Mouse (Mus musculus) neural tube, embryonic 15.5 days (tissue): ENCODE measurements around the gene 1700125H20Rik. TPM values are rescaled to one million over a fixed set of nuclear protein-coding genes. Genes with fewer than 3 reads are reported as not detected.

ENCODE experiments used
- ATAC-seq: fragments of 200-750 bp; cut with Nextera tagmentation; 2 replicates; pipeline ENCODE4 v1.8.0; 2017; ENCODE audit warnings: mild to moderate bottlenecking, moderate TSS enrichment, moderate library complexity; ENCODE audit not compliant: low FRiP score
- H3K27ac ChIP-seq: fragments of 300-500 bp; sonication (generic); replicated peaks from 2 replicates; pipeline ENCODE4 v1.5.1; 2015; ENCODE audit warnings: mild to moderate bottlenecking, inconsistent platforms
- H3K27me3 ChIP-seq: fragments of 300-500 bp; sonication (generic); replicated peaks from 2 replicates; pipeline ENCODE4 v1.6.1; 2015; ENCODE audit warnings: inconsistent platforms
- H3K36me3 ChIP-seq: fragments of 300-500 bp; sonication (generic); 2 replicates; pipeline ENCODE4 v1.6.1; 2015; ENCODE audit warnings: inconsistent platforms
- H3K4me1 ChIP-seq: fragments of 300-500 bp; sonication (generic); 2 replicates; pipeline ENCODE4 v1.6.1; 2015; ENCODE audit warnings: inconsistent platforms
- H3K4me2 ChIP-seq: fragments of 300-500 bp; sonication (generic); 2 replicates; pipeline ENCODE4 v1.6.1; 2015; ENCODE audit warnings: inconsistent platforms, mild to moderate bottlenecking, moderate library complexity
- H3K4me3 ChIP-seq: fragments of 300-500 bp; sonication (generic); replicated peaks from 2 replicates; pipeline ENCODE4 v1.5.1; 2015; ENCODE audit warnings: mild to moderate bottlenecking, inconsistent platforms
- H3K9ac ChIP-seq: fragments of 300-500 bp; sonication (generic); replicated peaks from 2 replicates; pipeline ENCODE4 v1.6.1; 2015; ENCODE audit warnings: mild to moderate bottlenecking, inconsistent platforms
- H3K9me3 ChIP-seq: fragments of 300-500 bp; sonication (generic); replicated peaks from 2 replicates; pipeline ENCODE4 v1.6.1; 2016; ENCODE audit warnings: inconsistent platforms
- WGBS: fragments of 180-500 bp; shearing (Covaris S2); methylation state at CpG from one replicate; pipeline ENCODE4 v1.1.7; 2015; ENCODE audit warnings: mixed read lengths; 5-methylcytosine and 5-hydroxymethylcytosine counted together
- polyA plus RNA-seq: library from polyadenylated mRNA; unstranded; fragments of >200 nt; fragmentation: Nextera tagmentation; extraction: Ambion mirVana; gene quantifications from 2 replicates; pipeline ENCODE4 v1.2.1, GENCODE M21; 2015

The 1700125H20Rik gene
- polyA plus RNA-seq, 1 experiment from 2014 or later: 0.47 TPM

- Histone ChIP-seq H3K4me1 (no peaks in the 10 kb centered on the region), H3K36me3 (peaks cover 57% of the 10 kb centered on the region), H3K27ac (no peak overlapping the region), H3K4me3 (no peak overlapping the region), H3K27me3 (no peaks in the 10 kb centered on the region), H3K9me3 (no peaks in the 10 kb centered on the region), H3K9ac (no peak overlapping the region), H3K4me2 (no peak overlapping the region)
- ATAC-seq: no peak
- WGBS: 95% methylated on average over 12 of the region's 12 CpGs
Observed at GRCm38 (mm10) chr11:85190741-85191140, 20.5 kb downstream of the 1700125H20Rik start.

- WGBS: 96% methylated on average over 11 of the region's 11 CpGs
- peaks cover 79% of the 10 kb centered on the region for H3K36me3 ChIP-seq
Observed at GRCm38 (mm10) chr11:85194206-85194605, 24.0 kb downstream of the 1700125H20Rik start.

GRCm38 (mm10) chr11:85196046-85196445 is 25.8 kb downstream of the 1700125H20Rik start:
- H3K27ac ChIP-seq: no peak overlapping the region
- H3K4me1 ChIP-seq: no peaks in the 10 kb centered on the region
- peaks cover 79% of the 10 kb centered on the region for H3K36me3 ChIP-seq
- 91% methylated on average over 9 of the region's 9 CpGs for WGBS
- H3K4me3 ChIP-seq: no peak overlapping the region
- H3K27me3 ChIP-seq: no peaks in the 10 kb centered on the region
- no peak overlapping the region for H3K9ac ChIP-seq
- ATAC-seq: no peak
- no peaks in the 10 kb centered on the region for H3K9me3 ChIP-seq
- H3K4me2 ChIP-seq: no peak overlapping the region

More at GRCm38 (mm10) chr11:85194206-85194605, 24.0 kb downstream of the 1700125H20Rik start:
- Histone ChIP-seq H3K27me3 (no peaks in the 10 kb centered on the region), H3K4me2 (no peak overlapping the region), H3K4me3 (no peak overlapping the region), H3K27ac (no peak overlapping the region), H3K4me1 (no peaks in the 10 kb centered on the region), H3K9ac (no peak overlapping the region), H3K9me3 (no peaks in the 10 kb centered on the region)
- ATAC-seq: no peak

- WGBS: 76% methylated on average over 2 of the region's 2 CpGs
- Histone ChIP-seq H3K4me1 (no peaks in the 10 kb centered on the region), H3K36me3 (peaks cover 72% of the 10 kb centered on the region)
Observed at GRCm38 (mm10) chr11:85198906-85199305, 28.7 kb downstream of the 1700125H20Rik start.

GRCm38 (mm10) chr11:85206231-85206630 is 36.0 kb downstream of the 1700125H20Rik start:
- H3K36me3 ChIP-seq: peaks cover 57% of the 10 kb centered on the region
- no peaks in the 10 kb centered on the region for H3K9me3 ChIP-seq
- H3K27ac ChIP-seq: no peak overlapping the region
- no peak overlapping the region for H3K4me3 ChIP-seq
- no peak overlapping the region for H3K4me2 ChIP-seq
- H3K9ac ChIP-seq: no peak overlapping the region
- ATAC-seq: no peak
- no peaks in the 10 kb centered on the region for H3K4me1 ChIP-seq
- H3K27me3 ChIP-seq: no peaks in the 10 kb centered on the region

More at GRCm38 (mm10) chr11:85198906-85199305, 28.7 kb downstream of the 1700125H20Rik start:
- no peak for ATAC-seq
- no peak overlapping the region for H3K9ac ChIP-seq
- no peak overlapping the region for H3K4me2 ChIP-seq
- no peaks in the 10 kb centered on the region for H3K9me3 ChIP-seq
- H3K27ac ChIP-seq: no peak overlapping the region
- no peak overlapping the region for H3K4me3 ChIP-seq
- no peaks in the 10 kb centered on the region for H3K27me3 ChIP-seq

- H3K9ac ChIP-seq: no peak overlapping the region
- WGBS: 88% methylated on average over 2 of the region's 2 CpGs
- no peaks in the 10 kb centered on the region for H3K27me3 ChIP-seq
- H3K4me1 ChIP-seq: no peaks in the 10 kb centered on the region
- no peaks in the 10 kb centered on the region for H3K9me3 ChIP-seq
- no peak for ATAC-seq
- no peak overlapping the region for H3K4me3 ChIP-seq
- peaks cover 75% of the 10 kb centered on the region for H3K36me3 ChIP-seq
- H3K27ac ChIP-seq: no peak overlapping the region
- H3K4me2 ChIP-seq: no peak overlapping the region
Observed at GRCm38 (mm10) chr11:85211151-85211550, 40.9 kb downstream of the 1700125H20Rik start.

GRCm38 (mm10) chr11:85213215-85213614 is 43.0 kb downstream of the 1700125H20Rik start:
- Histone ChIP-seq H3K4me3 (no peak overlapping the region), H3K27ac (no peak overlapping the region), H3K36me3 (peaks cover 63% of the 10 kb centered on the region), H3K4me1 (no peaks in the 10 kb centered on the region), H3K27me3 (no peaks in the 10 kb centered on the region), H3K4me2 (no peak overlapping the region), H3K9me3 (no peaks in the 10 kb centered on the region), H3K9ac (no peak overlapping the region)
- whole genome bisulfite sequencing: 98% methylated on average over 2 of the region's 2 CpGs
- ATAC-seq: no peak

DNA sequence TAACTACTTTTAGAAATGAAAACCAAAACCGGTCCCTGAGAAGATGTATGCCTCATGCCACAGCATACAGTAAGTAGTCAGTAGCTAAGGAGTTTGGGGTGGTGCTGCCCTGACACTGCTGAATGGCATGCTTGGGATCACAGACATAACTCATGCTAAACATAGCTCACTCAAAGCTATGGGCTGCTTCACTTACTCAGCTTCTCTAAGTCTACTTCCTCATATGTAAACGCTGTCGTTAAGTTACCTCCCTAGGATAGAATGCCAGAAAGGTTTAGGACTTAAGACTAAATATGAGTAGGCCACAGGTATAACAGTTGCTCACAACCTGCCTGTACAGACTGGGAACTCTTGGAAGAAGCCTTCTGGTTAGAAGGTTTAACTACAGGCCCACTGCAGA is 44.5 kb downstream of the 1700125H20Rik start:
- H3K27me3 ChIP-seq: no peaks in the 10 kb centered on the region
- H3K4me1 ChIP-seq: no peaks in the 10 kb centered on the region
- H3K9me3 ChIP-seq: no peaks in the 10 kb centered on the region
- no peak overlapping the region for H3K9ac ChIP-seq
- H3K4me2 ChIP-seq: no peak overlapping the region
- H3K4me3 ChIP-seq: no peak overlapping the region
- ATAC-seq: no peak
- no peak overlapping the region for H3K27ac ChIP-seq
- 93% methylated on average over 3 of the region's 3 CpGs for WGBS
- peaks cover 52% of the 10 kb centered on the region for H3K36me3 ChIP-seq

DNA sequence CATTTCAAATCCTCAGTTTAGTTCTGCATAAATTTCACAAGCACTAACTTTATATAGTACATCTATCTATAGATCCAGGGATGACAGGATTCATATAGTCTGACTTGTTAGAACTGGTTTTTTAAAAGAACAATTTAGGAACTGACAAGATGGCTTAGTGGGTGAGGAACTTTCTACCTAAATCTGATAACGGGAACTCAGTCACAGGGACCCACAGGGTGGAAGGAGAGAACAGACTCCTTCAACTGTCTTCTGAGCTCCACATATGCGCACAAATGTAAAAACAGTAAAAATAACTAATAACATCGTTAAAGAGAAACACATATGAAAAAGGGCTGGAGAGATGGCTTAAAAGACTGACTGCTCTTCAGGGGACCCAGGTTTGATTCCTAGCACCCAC is 48.8 kb downstream of the 1700125H20Rik start:
- H3K27me3 ChIP-seq: no peaks in the 10 kb centered on the region
- no peak overlapping the region for H3K27ac ChIP-seq
- H3K9me3 ChIP-seq: no peaks in the 10 kb centered on the region
- ATAC-seq: no peak
- no peak overlapping the region for H3K9ac ChIP-seq
- H3K4me2 ChIP-seq: no peak overlapping the region
- H3K36me3 ChIP-seq: peaks cover 18% of the 10 kb centered on the region
- no peak overlapping the region for H3K4me3 ChIP-seq
- WGBS: 91% methylated on average over 3 of the region's 3 CpGs
- no peaks in the 10 kb centered on the region for H3K4me1 ChIP-seq

DNA sequence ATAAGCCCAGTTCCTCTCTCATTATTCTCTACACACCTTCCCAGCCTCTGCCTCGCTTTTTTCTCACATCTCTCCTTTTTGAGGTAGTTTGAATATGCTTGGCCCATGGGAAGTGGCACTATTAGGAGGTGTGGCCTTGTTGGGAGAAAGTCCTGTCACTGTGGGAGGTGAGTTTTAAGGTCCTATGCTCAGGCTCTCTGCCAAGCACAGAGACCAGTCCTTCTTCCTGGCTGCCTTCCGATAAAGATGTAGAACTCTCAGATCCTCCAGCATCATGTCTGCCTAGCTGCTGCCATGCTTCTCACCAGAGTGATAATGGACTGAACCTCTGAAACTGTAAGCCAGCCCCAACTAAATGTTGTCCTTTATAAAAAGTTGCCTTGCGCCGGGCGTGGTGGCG is 52.4 kb downstream of the 1700125H20Rik start:
- Histone ChIP-seq H3K27me3 (no peaks in the 10 kb centered on the region), H3K36me3 (no peaks in the 10 kb centered on the region), H3K4me2 (no peak overlapping the region), H3K27ac (no peak overlapping the region), H3K9ac (no peak overlapping the region), H3K4me1 (no peaks in the 10 kb centered on the region), H3K4me3 (no peak overlapping the region), H3K9me3 (no peaks in the 10 kb centered on the region)
- no peak for ATAC-seq
- over 99% methylated on average over 6 of the region's 6 CpGs for WGBS

GRCm38 (mm10) chr11:85223248-85223647 is 53.0 kb downstream of the 1700125H20Rik start:
- over 99% methylated on average over 3 of the region's 3 CpGs for WGBS
- no peak overlapping the region for H3K4me2 ChIP-seq
- H3K27ac ChIP-seq: no peak overlapping the region
- ATAC-seq: no peak
- no peaks in the 10 kb centered on the region for H3K36me3 ChIP-seq
- no peaks in the 10 kb centered on the region for H3K4me1 ChIP-seq
- no peak overlapping the region for H3K9ac ChIP-seq
- H3K27me3 ChIP-seq: no peaks in the 10 kb centered on the region
- H3K9me3 ChIP-seq: no peaks in the 10 kb centered on the region
- no peak overlapping the region for H3K4me3 ChIP-seq
